Mouse (Mus musculus) E14TG2a.4 (cell line): ENCODE measurements around the gene Dip2c.
A peak's percentile ranks its signal among the peaks of the same experiment; 100 is the strongest.

Experiments used
- H3K27me3 ChIP-seq: 2 replicates; pipeline ENCODE4 v1.6.1; 2014; ENCODE audit warnings: low read length, control low read depth; ENCODE audit not compliant: insufficient read depth
- H3K36me3 ChIP-seq: 2 replicates; pipeline ENCODE4 v1.6.1; 2014; ENCODE audit warnings: low read length, control low read depth; ENCODE audit not compliant: insufficient read depth
- H3K4me1 ChIP-seq: replicated peaks from 2 replicates; pipeline ENCODE4 v1.6.1; 2014; ENCODE audit warnings: low read depth, low read length, control low read depth
- H3K4me3 ChIP-seq: replicated peaks from 2 replicates; pipeline ENCODE4 v1.5.1; 2014; ENCODE audit warnings: mild to moderate bottlenecking, low read length
- H3K9me3 ChIP-seq: 2 replicates; pipeline ENCODE4 v1.6.1; 2014; ENCODE audit warnings: low read length, control low read depth
- CTCF ChIP-seq: conservative IDR thresholded peaks from 2 replicates; pipeline ENCODE4 v1.5.1; 2014; ENCODE audit warnings: low read length
- NANOG ChIP-seq: IDR thresholded peaks from 2 replicates; pipeline ENCODE4 v1.6.1; 2014; ENCODE audit warnings: borderline replicate concordance, low read length, mixed read lengths
- POU5F1 ChIP-seq: IDR thresholded peaks from 2 replicates; pipeline ENCODE4 v1.6.1; 2014; ENCODE audit warnings: low read length, borderline replicate concordance

Gene Dip2c

DNA sequence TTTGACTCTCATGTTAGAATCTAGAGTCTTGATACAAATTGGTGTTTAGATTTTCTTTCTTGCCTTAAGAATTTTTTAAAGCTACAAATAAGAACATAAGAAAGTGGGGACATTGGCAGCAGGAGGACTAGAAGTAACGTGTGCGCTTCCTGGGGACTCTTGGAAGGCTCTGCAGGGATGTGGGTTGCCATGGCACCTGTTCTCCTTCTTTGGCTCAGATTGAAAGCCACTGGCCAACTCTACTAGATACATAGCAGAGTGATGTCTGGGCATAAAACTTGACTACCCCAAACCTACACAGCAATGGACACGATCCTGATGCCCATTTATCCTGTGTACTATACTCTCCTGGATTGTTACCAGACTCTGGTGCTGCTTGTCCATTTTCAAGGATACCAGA, 188.1 kb downstream of the Dip2c start:
- no peaks in the 10 kb centered on the region for H3K4me1 ChIP-seq
- TF ChIP-seq POU5F1 (no peak), NANOG (no peak), CTCF (no peak)
- no peaks in the 10 kb centered on the region for H3K36me3 ChIP-seq
- no peak overlapping the region for H3K4me3 ChIP-seq
- no peaks in the 10 kb centered on the region for H3K9me3 ChIP-seq
- H3K27me3 ChIP-seq = no peaks in the 10 kb centered on the region

DNA sequence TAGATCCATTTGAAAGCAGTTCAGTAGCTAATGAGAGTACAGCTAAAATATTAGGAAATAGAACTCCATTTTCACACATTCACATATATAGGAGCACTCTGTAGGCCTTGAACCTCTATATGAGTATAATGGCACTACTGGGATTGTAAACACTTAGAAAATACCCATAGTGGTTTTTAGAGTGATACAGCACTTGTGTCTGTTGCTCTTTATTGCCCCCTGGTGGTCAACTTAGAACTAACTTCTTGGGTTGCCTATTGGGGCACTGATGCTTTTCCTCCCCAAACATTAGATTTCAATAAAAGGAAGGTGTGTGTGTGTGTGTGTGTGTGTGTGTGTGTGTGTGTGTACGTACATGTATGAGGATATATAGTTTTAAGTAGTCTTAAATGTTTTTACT, 190.9 kb downstream of the Dip2c start:
- H3K4me3 ChIP-seq = no peak overlapping the region
- no peaks in the 10 kb centered on the region for H3K36me3 ChIP-seq
- no peaks in the 10 kb centered on the region for H3K9me3 ChIP-seq
- TF ChIP-seq CTCF = peak; percentile 57
- TF ChIP-seq NANOG = no peak
- H3K27me3 ChIP-seq = no peaks in the 10 kb centered on the region
- no peaks in the 10 kb centered on the region for H3K4me1 ChIP-seq

DNA sequence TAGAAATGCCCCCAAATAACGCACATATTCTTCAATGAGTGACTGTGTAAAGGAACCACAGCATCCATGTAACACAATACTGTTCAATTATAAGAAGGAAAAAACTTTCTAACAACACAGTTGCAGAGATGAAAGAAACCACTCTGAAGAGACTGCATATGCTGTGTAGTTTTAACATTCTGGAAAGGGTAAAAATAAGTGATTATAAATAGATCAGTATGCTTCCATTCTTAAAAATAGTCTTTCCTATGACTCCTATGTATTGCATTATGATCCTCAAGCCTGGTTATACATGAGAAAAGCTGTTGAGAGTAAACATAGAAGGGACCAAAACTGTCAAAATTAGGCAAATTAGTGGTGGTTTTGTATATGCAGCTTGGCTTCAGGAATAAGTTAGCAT, 197.1 kb downstream of the Dip2c start:
- no peaks in the 10 kb centered on the region for H3K36me3 ChIP-seq
- H3K4me3 ChIP-seq = no peak overlapping the region
- TF ChIP-seq NANOG (no peak), POU5F1 (no peak), CTCF (no peak)
- peaks cover 8% of the 10 kb centered on the region for H3K9me3 ChIP-seq
- no peaks in the 10 kb centered on the region for H3K27me3 ChIP-seq
- no peaks in the 10 kb centered on the region for H3K4me1 ChIP-seq

DNA sequence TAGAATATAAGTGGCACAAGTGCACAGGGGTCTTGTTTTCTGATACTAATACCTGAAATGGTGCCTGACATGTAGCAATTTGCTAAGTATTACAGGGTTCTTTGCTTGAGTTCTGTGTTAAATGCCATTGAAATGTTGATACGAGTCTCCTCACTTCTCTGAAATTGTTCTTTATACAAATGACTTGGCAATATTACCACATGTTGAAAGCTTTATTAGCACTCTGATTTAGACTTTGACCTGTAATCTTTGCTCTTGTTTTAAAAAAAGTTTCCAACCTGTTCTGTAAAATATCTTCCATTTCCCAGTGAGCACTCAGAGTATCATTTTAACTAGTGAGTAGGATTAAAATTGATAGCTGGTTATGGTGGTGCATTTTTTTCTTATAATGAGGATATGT, 205.4 kb downstream of the Dip2c start:
- Histone ChIP-seq H3K36me3 (no peaks in the 10 kb centered on the region), H3K4me1 (no peaks in the 10 kb centered on the region), H3K27me3 (no peaks in the 10 kb centered on the region), H3K9me3 (no peaks in the 10 kb centered on the region), H3K4me3 (no peak overlapping the region)
- TF ChIP-seq CTCF (no peak), POU5F1 (no peak), NANOG (no peak)

DNA sequence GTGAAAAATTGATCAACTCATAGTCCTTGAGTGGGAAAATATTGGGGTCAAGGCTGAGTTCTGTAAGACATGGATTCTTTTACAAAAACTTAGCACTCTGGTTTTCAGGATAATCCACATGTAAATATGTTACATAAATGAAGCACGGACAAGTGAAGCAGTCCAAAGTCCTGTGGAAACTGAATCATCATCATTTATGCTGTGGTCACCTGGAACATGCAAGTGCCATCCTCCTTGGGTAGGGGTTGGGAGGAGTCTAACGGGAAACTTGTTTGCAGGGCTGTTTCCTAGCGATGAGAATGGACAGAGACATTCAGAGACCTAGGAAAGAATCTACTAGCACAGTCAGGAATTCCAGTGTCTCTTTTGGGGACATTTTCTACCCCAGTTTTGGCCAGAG, 213.4 kb downstream of the Dip2c start:
- TF ChIP-seq NANOG = no peak
- TF ChIP-seq CTCF = no peak
- no peak for TF ChIP-seq POU5F1
- no peaks in the 10 kb centered on the region; the same call in 1 of the 2 replicates for H3K4me1 ChIP-seq
- no peaks in the 10 kb centered on the region for H3K9me3 ChIP-seq
- H3K36me3 ChIP-seq = no peaks in the 10 kb centered on the region
- H3K27me3 ChIP-seq = 0 out of 2 replicates have a peak, but pooled peaks cover 3% of the 10 kb centered on the region
- H3K4me3 ChIP-seq = no peak overlapping the region

DNA sequence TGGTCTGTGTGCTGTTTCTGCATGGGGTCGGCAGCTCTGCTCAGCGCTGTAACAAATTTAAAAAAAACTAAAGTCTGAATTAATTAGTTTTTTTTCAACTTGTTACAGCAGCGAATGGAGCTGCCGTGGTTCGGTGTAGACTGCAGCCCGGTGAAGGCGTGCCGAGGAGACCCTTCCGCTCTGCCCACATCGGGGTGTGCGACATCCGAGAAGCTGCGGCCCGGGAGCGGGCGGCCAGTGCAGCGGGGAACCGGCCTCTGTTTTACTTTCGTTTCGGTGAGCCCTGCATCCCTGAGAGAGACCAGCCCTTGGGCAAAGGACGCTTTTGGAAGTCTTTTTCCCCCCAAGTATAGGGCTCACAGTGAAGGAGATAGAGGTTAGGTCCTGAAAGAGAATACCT, 218.4 kb downstream of the Dip2c start:
- Histone ChIP-seq H3K9me3 (no peaks in the 10 kb centered on the region), H3K27me3 (0 out of 2 replicates have a peak, but pooled peaks cover 8% of the 10 kb centered on the region), H3K4me1 (peaks cover 3% of the 10 kb centered on the region), H3K36me3 (no peaks in the 10 kb centered on the region), H3K4me3 (peak overlapping the region; percentile 66)
- no peak for TF ChIP-seq POU5F1
- no peak for TF ChIP-seq CTCF
- TF ChIP-seq NANOG = no peak

DNA sequence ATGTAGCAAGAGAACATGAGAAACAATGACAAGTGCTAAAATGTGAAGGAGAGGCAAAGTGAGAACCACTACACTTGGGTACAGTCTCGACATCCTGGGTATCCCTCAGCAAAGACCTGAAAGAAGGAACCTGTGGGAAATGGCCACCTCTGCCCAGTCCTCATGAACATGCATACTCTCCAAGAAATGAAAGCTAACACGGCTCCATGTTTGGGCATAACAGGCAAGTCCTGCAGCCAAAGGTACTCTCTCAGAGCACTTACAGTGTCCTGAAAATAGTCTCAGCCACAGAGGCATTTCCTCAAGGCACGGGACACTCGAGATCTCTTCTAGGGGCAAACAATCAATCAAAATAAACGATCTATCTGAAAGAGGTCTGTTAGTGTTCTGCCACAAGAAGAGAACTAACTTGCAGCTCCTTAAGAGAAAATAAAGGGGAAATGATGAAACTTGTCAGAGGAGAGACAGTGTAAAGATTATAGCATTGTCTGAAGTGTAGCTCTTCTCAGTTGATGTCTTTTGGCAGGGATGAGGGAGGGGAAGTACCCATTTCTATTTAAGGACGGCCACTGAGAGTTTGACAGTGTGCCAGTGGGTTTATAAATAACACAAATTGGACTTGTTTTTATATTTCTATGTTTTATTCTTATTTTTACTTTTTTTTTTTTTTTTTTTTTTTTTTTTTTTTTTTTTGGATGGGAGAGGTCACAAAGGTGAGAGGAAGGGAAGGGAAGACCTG, 228.0 kb downstream of the Dip2c start:
- H3K36me3 ChIP-seq = no peaks in the 10 kb centered on the region
- H3K27me3 ChIP-seq = no peaks in the 10 kb centered on the region
- no peak for TF ChIP-seq NANOG
- TF ChIP-seq CTCF = no peak
- no peak for TF ChIP-seq POU5F1
- H3K4me3 ChIP-seq = no peak overlapping the region
- no peaks in the 10 kb centered on the region for H3K9me3 ChIP-seq
- H3K4me1 ChIP-seq = no peaks in the 10 kb centered on the region

DNA sequence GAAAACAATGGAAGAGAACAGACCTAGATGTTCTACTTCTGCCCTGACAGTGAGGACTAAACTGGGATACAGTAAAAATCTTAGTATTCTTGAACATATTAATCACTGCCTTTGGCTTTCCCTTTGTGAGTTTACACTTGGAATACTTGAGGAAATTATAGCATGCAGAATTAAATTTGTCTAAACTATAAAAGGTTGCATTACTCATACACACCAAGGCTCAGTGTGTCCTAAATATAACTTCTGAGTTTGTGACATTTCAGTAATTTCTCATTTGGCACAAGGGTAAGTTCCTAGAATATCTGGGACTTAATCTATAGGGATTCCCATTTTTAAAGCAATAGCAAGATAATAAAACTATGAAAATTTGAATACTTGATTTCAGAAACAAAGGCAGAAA, 262.2 kb downstream of the Dip2c start:
- no peaks in the 10 kb centered on the region for H3K27me3 ChIP-seq
- no peaks in the 10 kb centered on the region for H3K36me3 ChIP-seq
- H3K4me3 ChIP-seq = no peak overlapping the region
- no peak for TF ChIP-seq NANOG
- TF ChIP-seq POU5F1 = no peak
- TF ChIP-seq CTCF = no peak
- no peaks in the 10 kb centered on the region for H3K4me1 ChIP-seq
- H3K9me3 ChIP-seq = no peaks in the 10 kb centered on the region

DNA sequence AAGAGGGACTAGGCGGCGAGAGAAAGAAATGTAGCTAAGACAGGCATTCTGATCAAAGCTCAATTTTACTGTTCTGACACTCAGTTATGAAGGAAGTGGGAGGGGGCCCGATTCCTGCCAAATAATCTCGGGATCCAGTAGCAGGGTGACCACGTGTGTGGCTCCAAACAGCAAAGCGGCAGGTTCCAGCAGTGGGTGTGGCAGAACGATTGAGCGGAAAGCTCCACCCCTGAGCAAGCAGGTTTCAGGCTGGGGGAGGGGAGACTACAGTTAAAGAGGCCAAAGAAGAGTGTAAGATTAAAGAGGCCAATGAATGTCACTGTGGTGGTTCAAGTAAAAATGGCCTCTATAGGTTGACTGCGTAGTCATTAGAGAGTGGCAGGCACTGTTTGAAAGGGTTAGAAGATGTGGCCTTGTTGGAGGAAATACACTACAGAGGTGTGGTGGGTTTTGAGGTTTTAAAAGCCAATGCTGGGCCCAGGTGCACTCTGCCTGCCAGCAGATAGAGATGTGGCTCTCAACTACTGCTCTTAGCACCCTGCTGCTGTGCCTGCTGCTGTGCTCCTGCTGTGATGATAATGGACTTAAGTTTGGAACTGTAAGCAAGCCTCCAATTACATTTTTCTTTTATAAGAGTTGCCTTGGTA, 271.5 kb downstream of the Dip2c start:
- Histone ChIP-seq H3K27me3 (no peaks in the 10 kb centered on the region), H3K4me1 (peaks cover 22% of the 10 kb centered on the region), H3K9me3 (no peaks in the 10 kb centered on the region), H3K36me3 (no peaks in the 10 kb centered on the region), H3K4me3 (peak overlapping the region; percentile 32)
- no peak for TF ChIP-seq CTCF
- TF ChIP-seq POU5F1 = no peak
- TF ChIP-seq NANOG = 0 out of 2 replicates have a peak, but pooled peaks have one; percentile 8
